Mouse (Mus musculus): ENCODE measurements around the gene Slf2. TPM values are rescaled to one million over a fixed set of nuclear protein-coding genes. Genes with fewer than 3 reads are reported as not detected.

Slf2 gene
- polyA plus RNA-seq, 1 experiment from 2014 or later = 54.1 TPM

- Histone ChIP-seq H3K4me1 (replicated peaks; ENCODE audit: control insufficient read depth, insufficient read depth, low read length) (peaks cover 38% of the 10 kb centered on the region), H3K4me3 (ENCODE audit: low read depth, low read length) (no peak overlapping the region), H3K36me3 (ENCODE audit: control insufficient read depth, insufficient read depth, low read length) (peaks cover 41% of the 10 kb centered on the region), H3K9ac (ENCODE audit: low read length) (no peak overlapping the region), H3K9me3 (ENCODE audit: control insufficient read depth, low read length) (no peaks in the 10 kb centered on the region), H3K4me2 (ENCODE audit: low read length) (peak overlapping the region; percentile 97), H3K27ac (ENCODE audit: low read depth) (no peak overlapping the region; the same call in 1 of the 2 replicates), H3K27me3 (replicated peaks; ENCODE audit: control insufficient read depth, insufficient read depth, low read length) (no peaks in the 10 kb centered on the region)
- ATAC-seq (replicated peaks; ENCODE audit: low FRiP score, low TSS enrichment, low read depth) (no peak), DNase-seq (ENCODE audit: low spot score) (no peak)
- 54% methylated on average over 6 of the region's 6 CpGs for WGBS
These were observed 89.4 kb downstream of the Slf2 start for GRCm38 (mm10) chr19:45020348-45020747.

GRCm38 (mm10) chr19:45021362-45021761 lies 90.4 kb downstream of the Slf2 start:
- Histone ChIP-seq H3K27me3 (replicated peaks; ENCODE audit: control insufficient read depth, insufficient read depth, low read length) (no peaks in the 10 kb centered on the region), H3K9ac (ENCODE audit: low read length) (0 out of 2 replicates have a peak overlapping the region, but pooled peaks have one; percentile 13), H3K4me1 (replicated peaks; ENCODE audit: control insufficient read depth, insufficient read depth, low read length) (peaks cover 38% of the 10 kb centered on the region), H3K9me3 (ENCODE audit: control insufficient read depth, low read length) (no peaks in the 10 kb centered on the region), H3K36me3 (ENCODE audit: control insufficient read depth, insufficient read depth, low read length) (peaks cover 51% of the 10 kb centered on the region), H3K27ac (ENCODE audit: low read depth) (no peak overlapping the region), H3K4me2 (ENCODE audit: low read length) (no peak overlapping the region), H3K4me3 (ENCODE audit: low read depth, low read length) (no peak overlapping the region)
- DNase-seq (ENCODE audit: low spot score) = no peak
- 85% methylated on average over 15 of the region's 15 CpGs for WGBS
- ATAC-seq (replicated peaks; ENCODE audit: low FRiP score, low TSS enrichment, low read depth) = no peak

- H3K9ac ChIP-seq (ENCODE audit: low read length) = no peak overlapping the region
- DNase-seq (ENCODE audit: low spot score) (no peak), ATAC-seq (replicated peaks; ENCODE audit: low FRiP score, low TSS enrichment, low read depth) (no peak)
- H3K4me3 ChIP-seq (ENCODE audit: low read depth, low read length) = no peak overlapping the region
- no peak overlapping the region for H3K4me2 ChIP-seq (ENCODE audit: low read length)
- no peak overlapping the region for H3K27ac ChIP-seq (ENCODE audit: low read depth)
- H3K4me1 ChIP-seq (replicated peaks; ENCODE audit: control insufficient read depth, insufficient read depth, low read length) = peaks cover 38% of the 10 kb centered on the region
- no peaks in the 10 kb centered on the region for H3K27me3 ChIP-seq (replicated peaks; ENCODE audit: control insufficient read depth, insufficient read depth, low read length)
- peaks cover 77% of the 10 kb centered on the region for H3K36me3 ChIP-seq (ENCODE audit: control insufficient read depth, insufficient read depth, low read length)
- 82% methylated on average over 11 of the region's 11 CpGs for WGBS
- no peaks in the 10 kb centered on the region for H3K9me3 ChIP-seq (ENCODE audit: control insufficient read depth, low read length)
These were observed 93.0 kb downstream of the Slf2 start for GRCm38 (mm10) chr19:45023993-45024392.

GRCm38 (mm10) chr19:45024775-45025174 lies 93.8 kb downstream of the Slf2 start:
- Histone ChIP-seq H3K27me3 (replicated peaks; ENCODE audit: control insufficient read depth, insufficient read depth, low read length) (no peaks in the 10 kb centered on the region), H3K4me1 (replicated peaks; ENCODE audit: control insufficient read depth, insufficient read depth, low read length) (peaks cover 33% of the 10 kb centered on the region), H3K9me3 (ENCODE audit: control insufficient read depth, low read length) (no peaks in the 10 kb centered on the region), H3K36me3 (ENCODE audit: control insufficient read depth, insufficient read depth, low read length) (peaks cover 77% of the 10 kb centered on the region), H3K4me2 (ENCODE audit: low read length) (no peak overlapping the region), H3K4me3 (ENCODE audit: low read depth, low read length) (no peak overlapping the region), H3K27ac (ENCODE audit: low read depth) (no peak overlapping the region), H3K9ac (ENCODE audit: low read length) (no peak overlapping the region)
- no peak for DNase-seq (ENCODE audit: low spot score)
- ATAC-seq (replicated peaks; ENCODE audit: low FRiP score, low TSS enrichment, low read depth) = no peak
- WGBS = 83% methylated on average over 20 of the region's 20 CpGs

GRCm38 (mm10) chr19:45025937-45026568 lies 95.1 kb downstream of the Slf2 start:
- no peak for DNase-seq (ENCODE audit: low spot score)
- Histone ChIP-seq H3K4me3 (ENCODE audit: low read depth, low read length) (no peak overlapping the region), H3K27me3 (replicated peaks; ENCODE audit: control insufficient read depth, insufficient read depth, low read length) (no peaks in the 10 kb centered on the region), H3K4me2 (ENCODE audit: low read length) (no peak overlapping the region), H3K9me3 (ENCODE audit: control insufficient read depth, low read length) (no peaks in the 10 kb centered on the region), H3K36me3 (ENCODE audit: control insufficient read depth, insufficient read depth, low read length) (peaks cover 72% of the 10 kb centered on the region), H3K4me1 (replicated peaks; ENCODE audit: control insufficient read depth, insufficient read depth, low read length) (peaks cover 30% of the 10 kb centered on the region), H3K9ac (ENCODE audit: low read length) (no peak overlapping the region), H3K27ac (ENCODE audit: low read depth) (no peak overlapping the region)
- ATAC-seq (replicated peaks; ENCODE audit: low FRiP score, low TSS enrichment, low read depth) = no peak
- WGBS = 88% methylated on average over 37 of the region's 37 CpGs

- H3K27ac ChIP-seq (ENCODE audit: low read depth) = no peak overlapping the region
- 68% methylated on average over 6 of the region's 6 CpGs for WGBS
- ATAC-seq (replicated peaks; ENCODE audit: low FRiP score, low TSS enrichment, low read depth) = no peak
- peaks cover 27% of the 10 kb centered on the region for H3K4me1 ChIP-seq (replicated peaks; ENCODE audit: control insufficient read depth, insufficient read depth, low read length)
- H3K27me3 ChIP-seq (replicated peaks; ENCODE audit: control insufficient read depth, insufficient read depth, low read length) = no peaks in the 10 kb centered on the region
- H3K9me3 ChIP-seq (ENCODE audit: control insufficient read depth, low read length) = no peaks in the 10 kb centered on the region
- DNase-seq (ENCODE audit: low spot score) = no peak
- H3K36me3 ChIP-seq (ENCODE audit: control insufficient read depth, insufficient read depth, low read length) = peaks cover 62% of the 10 kb centered on the region
- no peak overlapping the region for H3K4me3 ChIP-seq (ENCODE audit: low read depth, low read length)
- H3K4me2 ChIP-seq (ENCODE audit: low read length) = no peak overlapping the region
- no peak overlapping the region for H3K9ac ChIP-seq (ENCODE audit: low read length)
These were observed 96.2 kb downstream of the Slf2 start for GRCm38 (mm10) chr19:45026958-45027670.

- Histone ChIP-seq H3K9ac (ENCODE audit: low read length) (no peak overlapping the region), H3K9me3 (ENCODE audit: control insufficient read depth, low read length) (no peaks in the 10 kb centered on the region), H3K4me3 (ENCODE audit: low read depth, low read length) (no peak overlapping the region), H3K36me3 (ENCODE audit: control insufficient read depth, insufficient read depth, low read length) (peaks cover 54% of the 10 kb centered on the region), H3K4me2 (ENCODE audit: low read length) (no peak overlapping the region), H3K27ac (ENCODE audit: low read depth) (no peak overlapping the region), H3K27me3 (replicated peaks; ENCODE audit: control insufficient read depth, insufficient read depth, low read length) (no peaks in the 10 kb centered on the region), H3K4me1 (replicated peaks; ENCODE audit: control insufficient read depth, insufficient read depth, low read length) (peaks cover 31% of the 10 kb centered on the region)
- ATAC-seq (replicated peaks; ENCODE audit: low FRiP score, low TSS enrichment, low read depth) (no peak), DNase-seq (ENCODE audit: low spot score) (no peak)
- 85% methylated on average over 6 of the region's 6 CpGs for WGBS
These were observed 96.9 kb downstream of the Slf2 start for GRCm38 (mm10) chr19:45027848-45028247.

GRCm38 (mm10) chr19:45028746-45029145 lies 97.8 kb downstream of the Slf2 start:
- no peaks in the 10 kb centered on the region for H3K9me3 ChIP-seq (ENCODE audit: control insufficient read depth, low read length)
- H3K27ac ChIP-seq (ENCODE audit: low read depth) = no peak overlapping the region; the same call in 1 of the 2 replicates
- no peaks in the 10 kb centered on the region for H3K27me3 ChIP-seq (replicated peaks; ENCODE audit: control insufficient read depth, insufficient read depth, low read length)
- no peak overlapping the region for H3K4me2 ChIP-seq (ENCODE audit: low read length)
- no peak for DNase-seq (ENCODE audit: low spot score)
- H3K4me3 ChIP-seq (ENCODE audit: low read depth, low read length) = no peak overlapping the region
- 57% methylated on average over 19 of the region's 19 CpGs for WGBS
- no peak overlapping the region for H3K9ac ChIP-seq (ENCODE audit: low read length)
- no peak for ATAC-seq (replicated peaks; ENCODE audit: low FRiP score, low TSS enrichment, low read depth)
- H3K36me3 ChIP-seq (ENCODE audit: control insufficient read depth, insufficient read depth, low read length) = peaks cover 49% of the 10 kb centered on the region
- peaks cover 32% of the 10 kb centered on the region for H3K4me1 ChIP-seq (replicated peaks; ENCODE audit: control insufficient read depth, insufficient read depth, low read length)

GRCm38 (mm10) chr19:45029571-45029970 lies 98.6 kb downstream of the Slf2 start:
- DNase-seq (ENCODE audit: low spot score) (no peak), ATAC-seq (replicated peaks; ENCODE audit: low FRiP score, low TSS enrichment, low read depth) (no peak)
- Histone ChIP-seq H3K27ac (ENCODE audit: low read depth) (no peak overlapping the region), H3K4me3 (ENCODE audit: low read depth, low read length) (no peak overlapping the region), H3K9ac (ENCODE audit: low read length) (no peak overlapping the region), H3K36me3 (ENCODE audit: control insufficient read depth, insufficient read depth, low read length) (peaks cover 43% of the 10 kb centered on the region), H3K4me1 (replicated peaks; ENCODE audit: control insufficient read depth, insufficient read depth, low read length) (peaks cover 32% of the 10 kb centered on the region), H3K4me2 (ENCODE audit: low read length) (no peak overlapping the region), H3K9me3 (ENCODE audit: control insufficient read depth, low read length) (no peaks in the 10 kb centered on the region), H3K27me3 (replicated peaks; ENCODE audit: control insufficient read depth, insufficient read depth, low read length) (no peaks in the 10 kb centered on the region)
- 47% methylated on average over 9 of the region's 9 CpGs for WGBS
